Mouse (Mus musculus) spleen, adult 2 months (tissue): ENCODE measurements around the gene Vwf.

Source experiments
- CTCF ChIP-seq: fragments of 200-500 bp; IDR thresholded peaks from 2 replicates; pipeline ENCODE4 v1.5.1; 2011; ENCODE audit warnings: mild to moderate bottlenecking, inconsistent platforms; ENCODE audit not compliant: insufficient read depth, insufficient read length, insufficient replicate concordance; ENCODE audit errors: extremely low read depth
- POLR2A ChIP-seq: fragments of 200-500 bp; IDR thresholded peaks from 2 replicates; pipeline ENCODE4 v1.6.1; 2011; ENCODE audit warnings: low read depth, low read length, inconsistent platforms

DNA sequence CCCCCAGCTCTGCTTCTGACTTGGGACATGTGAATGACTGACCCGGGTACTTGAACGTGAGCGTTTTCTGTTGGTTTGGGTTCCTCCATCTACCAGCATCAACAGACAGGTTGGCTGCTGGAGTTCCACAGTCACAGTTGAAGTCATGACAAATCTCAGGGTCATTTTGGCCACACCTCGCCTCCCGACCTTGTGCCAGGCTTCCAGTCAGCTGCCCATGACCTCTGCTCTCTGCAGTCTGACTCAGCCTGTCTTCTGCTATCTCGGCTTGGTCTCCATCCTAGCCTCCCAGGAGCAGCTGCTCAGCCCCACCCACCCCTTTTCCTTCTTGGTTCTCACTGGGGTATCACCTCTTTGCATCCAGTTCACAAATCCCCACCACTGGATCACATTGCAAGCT lies 182.9 kb downstream of the Vwf start:
- TF ChIP-seq CTCF (no peak), POLR2A (no peak)
